Mouse (Mus musculus): ENCODE results near the gene Tmc5.

- TF ChIP-seq CTCF (IDR thresholded peaks at IDR 0.05 in 2 of 3, conservative IDR thresholded peaks at IDR 0.05 in 1 of 3; ENCODE audit: control insufficient read depth in 1 of 3, insufficient read depth in 1 of 3, low read depth in 2 of 3, low read length in 3 of 3, poor library complexity in 1 of 3, severe bottlenecking in 1 of 3): no peak
- no peak for TF ChIP-seq HCFC1 (IDR thresholded peaks at IDR 0.05; ENCODE audit: low read depth, low read length)
- no peak for TF ChIP-seq ZMIZ1 (IDR thresholded peaks at IDR 0.05; ENCODE audit: low read depth, low read length)
- no peak for TF ChIP-seq NELFE (IDR thresholded peaks at IDR 0.05; ENCODE audit: low read depth, low read length)
- TF ChIP-seq TCF12 (IDR thresholded peaks at IDR 0.05; ENCODE audit: low read depth, low read length): no peak
- no peak for TF ChIP-seq MEF2A (IDR thresholded peaks at IDR 0.05; ENCODE audit: extremely low read depth, insufficient replicate concordance, low read depth, low read length, poor library complexity, severe bottlenecking)
- TF ChIP-seq TAL1 (IDR thresholded peaks at IDR 0.05; ENCODE audit: low read length): no peak
- no peak for TF ChIP-seq POLR2A (IDR thresholded peaks at IDR 0.05; ENCODE audit: control insufficient read depth in 1 of 2, insufficient read depth in 1 of 2, low read depth in 1 of 2, low read length in 2 of 2, poor library complexity in 1 of 2)
- TF ChIP-seq ELF1 (IDR thresholded peaks at IDR 0.05; ENCODE audit: low read depth, low read length): no peak
- TF ChIP-seq MAFK (IDR thresholded peaks at IDR 0.05; ENCODE audit: borderline replicate concordance, low read depth, low read length): no peak
- TF ChIP-seq MYC (IDR thresholded peaks at IDR 0.05; ENCODE audit: low read depth, low read length): no peak
These were observed 70.7 kb downstream of the Tmc5 start for GRCm38 (mm10) chr7:118667773-118668172.
